Mouse (Mus musculus): ENCODE measurements around the gene Cpm. TPM values are rescaled to one million over a fixed set of nuclear protein-coding genes. Genes with fewer than 3 reads are reported as not detected.

Gene Cpm
- total and polyA plus RNA-seq, 3 experiments = 0.04 to 0.31 (median 0.17) TPM

DNA sequence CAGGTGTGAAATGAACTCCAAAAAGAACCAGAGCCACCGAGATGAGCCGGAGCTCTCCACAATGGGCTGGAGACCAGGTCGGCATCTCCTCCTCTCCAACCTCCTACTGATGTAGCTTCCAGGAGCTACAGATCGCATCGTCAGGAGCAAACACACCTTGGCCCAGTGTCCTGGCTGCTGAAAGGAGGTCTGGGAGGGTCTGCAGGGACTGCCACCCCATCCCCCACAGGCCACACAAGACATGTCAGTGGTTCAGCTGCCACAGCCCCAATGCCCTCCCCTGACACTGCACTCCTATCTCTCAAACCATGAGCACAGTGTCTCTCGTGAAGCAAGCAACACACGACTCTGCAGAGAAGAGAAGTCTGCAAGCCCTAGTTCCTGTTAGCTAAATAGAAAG is 20.8 kb upstream of the Cpm start:
- Histone ChIP-seq H3K4me3 (replicated peaks in 1 of 3; ENCODE audit: low read depth in 2 of 3, low read length in 2 of 3, poor library complexity in 1 of 3) (no peak overlapping the region), H3K79me2 (replicated peaks; ENCODE audit: control insufficient read depth, extremely low read depth, insufficient read depth, poor library complexity, severe bottlenecking) (no peaks in the 10 kb centered on the region), H3K4me1 (ENCODE audit: control insufficient read depth in 1 of 2, insufficient read depth in 2 of 2) (no peaks in the 10 kb centered on the region), H3K27ac (ENCODE audit: insufficient read depth, low read depth) (no peak overlapping the region), H3K9me3 (replicated peaks; ENCODE audit: low read length) (no peaks in the 10 kb centered on the region), H3K27me3 (replicated peaks) (no peaks in the 10 kb centered on the region), H3K36me3 (replicated peaks in 1 of 2; ENCODE audit: control insufficient read depth in 1 of 2, insufficient read depth in 1 of 2, low read length in 1 of 2) (no peaks in the 10 kb centered on the region), H3K4me2 (ENCODE audit: insufficient read depth, low read depth, poor library complexity, severe bottlenecking) (no peak overlapping the region), H3K9ac (ENCODE audit: insufficient read depth, low read depth) (no peak overlapping the region)
- in situ Hi-C loops (cut with MboI; ENCODE audit: low pct_ligation_motif_present, low pct_unique_long_range_greater_than_20kb, low sequenced_read_pairs) = no loop called here
- DNase-seq (ENCODE audit: extremely low read depth) = no peak
- TF ChIP-seq MXI1 (IDR thresholded peaks at IDR 0.05; ENCODE audit: low read depth, low read length) (no peak), HCFC1 (IDR thresholded peaks at IDR 0.05; ENCODE audit: low read depth, low read length) (no peak), CTCF (conservative IDR thresholded peaks at IDR 0.05 in 1 of 2, IDR thresholded peaks at IDR 0.05 in 1 of 2; ENCODE audit: low read depth in 2 of 2, low read length in 2 of 2) (no peak), TCF12 (IDR thresholded peaks at IDR 0.05; ENCODE audit: low read depth, low read length) (no peak), POLR2A (IDR thresholded peaks at IDR 0.05; ENCODE audit: low read depth, low read length) (no peak), PAX5 (IDR thresholded peaks at IDR 0.05; ENCODE audit: low read length) (no peak), ZKSCAN1 (IDR thresholded peaks at IDR 0.05; ENCODE audit: borderline replicate concordance, low read depth, low read length) (no peak), POLR2AphosphoS2 (IDR thresholded peaks at IDR 0.05; ENCODE audit: low read depth, low read length) (no peak), MAX (IDR thresholded peaks at IDR 0.05; ENCODE audit: low read length) (no peak), USF2 (conservative IDR thresholded peaks at IDR 0.05; ENCODE audit: low read depth, low read length) (no peak), MAFK (IDR thresholded peaks at IDR 0.05; ENCODE audit: insufficient replicate concordance, low read length) (no peak), CHD2 (IDR thresholded peaks at IDR 0.05; ENCODE audit: low read length) (no peak), ZNF384 (IDR thresholded peaks at IDR 0.05; ENCODE audit: low read depth, low read length) (no peak), NELFE (IDR thresholded peaks at IDR 0.05; ENCODE audit: low read depth, low read length) (no peak), KAT2A (IDR thresholded peaks at IDR 0.05; ENCODE audit: insufficient replicate concordance, low read length) (no peak)
- dilution Hi-C loops (cut with MboI; ENCODE audit: extremely low pct_ligation_motif_present, extremely low pct_unique_long_range_greater_than_20kb, low sequenced_read_pairs) = no loop called here

DNA sequence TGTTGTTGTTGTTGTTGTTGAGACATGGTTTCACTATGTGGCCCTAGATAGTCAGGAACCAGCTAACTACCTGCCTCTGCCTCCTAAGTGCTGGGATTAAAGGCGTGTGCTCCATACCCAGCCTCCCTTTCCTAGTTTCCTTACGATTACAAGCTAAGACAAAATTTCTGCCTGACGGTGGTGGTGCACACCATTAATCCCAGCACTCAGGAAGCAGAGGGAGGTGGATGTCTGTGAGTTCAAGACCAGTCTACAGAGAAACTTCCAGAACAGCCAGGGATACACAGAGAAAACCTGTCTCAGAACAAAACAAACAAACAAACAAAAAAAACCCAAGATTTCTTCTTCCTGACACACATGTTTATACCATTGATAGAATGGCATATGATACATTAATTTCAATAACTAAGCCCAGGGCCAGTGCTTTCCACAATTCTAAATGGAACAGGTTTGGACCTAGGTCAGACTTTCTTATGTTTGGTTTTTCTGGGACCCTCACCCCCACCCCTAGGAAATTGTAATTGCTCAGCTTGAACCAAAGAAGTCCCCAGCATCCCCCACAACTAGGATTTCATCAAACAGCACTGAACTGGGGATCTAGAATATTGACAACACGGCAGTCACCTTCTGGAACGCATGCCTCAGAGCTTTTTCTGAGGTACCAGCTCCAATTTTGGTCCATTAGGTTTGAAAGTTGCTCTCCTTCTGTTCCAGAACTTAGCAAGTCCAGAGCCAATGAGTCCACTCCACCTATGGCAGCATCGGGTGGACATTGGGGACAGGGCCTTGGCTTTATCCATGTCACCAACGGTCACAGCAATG is 20.1 kb upstream of the Cpm start:
- Histone ChIP-seq H3K79me2 (replicated peaks; ENCODE audit: control insufficient read depth, extremely low read depth, insufficient read depth, poor library complexity, severe bottlenecking) (no peaks in the 10 kb centered on the region), H3K9me3 (replicated peaks; ENCODE audit: low read length) (no peaks in the 10 kb centered on the region), H3K4me3 (replicated peaks in 1 of 3; ENCODE audit: low read depth in 2 of 3, low read length in 2 of 3, poor library complexity in 1 of 3) (no peak overlapping the region), H3K4me2 (ENCODE audit: insufficient read depth, low read depth, poor library complexity, severe bottlenecking) (no peak overlapping the region), H3K27ac (ENCODE audit: insufficient read depth, low read depth) (no peak overlapping the region), H3K4me1 (ENCODE audit: control insufficient read depth in 1 of 2, insufficient read depth in 2 of 2) (no peaks in the 10 kb centered on the region), H3K9ac (ENCODE audit: insufficient read depth, low read depth) (no peak overlapping the region), H3K36me3 (replicated peaks in 1 of 2; ENCODE audit: control insufficient read depth in 1 of 2, insufficient read depth in 1 of 2, low read length in 1 of 2) (no peaks in the 10 kb centered on the region), H3K27me3 (replicated peaks) (no peaks in the 10 kb centered on the region)
- DNase-seq (ENCODE audit: extremely low read depth) = no peak
- in situ Hi-C loops (cut with MboI; ENCODE audit: low pct_ligation_motif_present, low pct_unique_long_range_greater_than_20kb, low sequenced_read_pairs) (no loop called here), dilution Hi-C loops (cut with MboI; ENCODE audit: extremely low pct_ligation_motif_present, extremely low pct_unique_long_range_greater_than_20kb, low sequenced_read_pairs) (no loop called here)
- TF ChIP-seq CTCF (conservative IDR thresholded peaks at IDR 0.05 in 1 of 2, IDR thresholded peaks at IDR 0.05 in 1 of 2; ENCODE audit: low read depth in 2 of 2, low read length in 2 of 2) (no peak), USF1 (IDR thresholded peaks at IDR 0.05; ENCODE audit: low read depth, low read length) (no peak), MAFK (IDR thresholded peaks at IDR 0.05; ENCODE audit: insufficient replicate concordance, low read length) (no peak), RCOR1 (conservative IDR thresholded peaks at IDR 0.05; ENCODE audit: low read depth, low read length) (no peak), E2F4 (IDR thresholded peaks at IDR 0.05; ENCODE audit: insufficient replicate concordance, low read depth, low read length) (no peak), PAX5 (IDR thresholded peaks at IDR 0.05; ENCODE audit: low read length) (no peak), ZKSCAN1 (IDR thresholded peaks at IDR 0.05; ENCODE audit: borderline replicate concordance, low read depth, low read length) (no peak), MEF2A (IDR thresholded peaks at IDR 0.05; ENCODE audit: borderline replicate concordance, low read depth, low read length) (no peak), IRF4 (IDR thresholded peaks at IDR 0.05; ENCODE audit: low read depth, low read length) (no peak), RAD21 (IDR thresholded peaks at IDR 0.05; ENCODE audit: low read depth, low read length) (no peak), USF2 (conservative IDR thresholded peaks at IDR 0.05; ENCODE audit: low read depth, low read length) (no peak), EP300 (IDR thresholded peaks at IDR 0.05; ENCODE audit: low read length) (no peak), NELFE (IDR thresholded peaks at IDR 0.05; ENCODE audit: low read depth, low read length) (no peak), BHLHE40 (IDR thresholded peaks at IDR 0.05; ENCODE audit: low read depth, low read length) (no peak), TBP (conservative IDR thresholded peaks at IDR 0.05; ENCODE audit: low read depth, low read length) (no peak), POLR2AphosphoS2 (IDR thresholded peaks at IDR 0.05; ENCODE audit: low read depth, low read length) (no peak), HCFC1 (IDR thresholded peaks at IDR 0.05; ENCODE audit: low read depth, low read length) (no peak), KAT2A (IDR thresholded peaks at IDR 0.05; ENCODE audit: insufficient replicate concordance, low read length) (no peak), ZMIZ1 (IDR thresholded peaks at IDR 0.05; ENCODE audit: low read depth, low read length) (no peak)
